Mouse (Mus musculus) heart, adult 2 months (tissue): ENCODE data around the gene Hic1. TPM values are rescaled to one million over a fixed set of nuclear protein-coding genes. Genes with fewer than 3 reads are reported as not detected.
"Not testable (repeated sequence)": the region's sequence is repeated elsewhere in the genome, so short reads cannot be mapped to it uniquely, and the experiment has no call there.

Experiments
- DNase-seq, 2 experiments: peaks; one replicate each; pipeline ENCODE4 v3.0.0; 2021
- H3K27ac ChIP-seq: fragments of 200-600 bp; 2 replicates; pipeline ENCODE4 v1.8.1; 2022
- H3K27me3 ChIP-seq: fragments of 200-500 bp; 2 replicates; pipeline ENCODE4 v1.6.1; 2012; ENCODE audit warnings: mild to moderate bottlenecking, low read length, inconsistent platforms, mixed read lengths; ENCODE audit not compliant: control insufficient read depth, insufficient read depth
- H3K36me3 ChIP-seq: fragments of 200-500 bp; 2 replicates; pipeline ENCODE4 v1.6.1; 2012; ENCODE audit warnings: low read length, inconsistent platforms; ENCODE audit not compliant: control insufficient read depth, insufficient read depth
- H3K4me1 ChIP-seq: fragments of 200-500 bp; 2 replicates; pipeline ENCODE4 v1.6.1; 2011; ENCODE audit warnings: low read length; ENCODE audit not compliant: control insufficient read depth, insufficient read depth
- H3K4me3 ChIP-seq: fragments of 200-600 bp; 2 replicates; pipeline ENCODE4 v1.8.1; 2022
- H3K79me2 ChIP-seq: fragments of 200-500 bp; replicated peaks from 2 replicates; pipeline ENCODE4 v1.6.1; 2012; ENCODE audit warnings: mild to moderate bottlenecking, inconsistent platforms, low read length, moderate library complexity, mixed read lengths; ENCODE audit not compliant: control insufficient read depth, insufficient read depth
- H3K9ac ChIP-seq: fragments of 200-500 bp; 2 replicates; pipeline ENCODE4 v1.6.1; 2012; ENCODE audit warnings: low read depth, mild to moderate bottlenecking, control low read depth, inconsistent platforms, low read length, mixed read lengths
- CTCF ChIP-seq: fragments of 200-600 bp; IDR thresholded peaks from 2 replicates; pipeline ENCODE4 v1.8.1; 2022; ENCODE audit warnings: antibody characterized with exemption, mild to moderate bottlenecking, moderate library complexity
- EP300 ChIP-seq: fragments of 200-500 bp; IDR thresholded peaks from 2 replicates; pipeline ENCODE4 v1.6.1; 2011; ENCODE audit warnings: low read depth, low read length, control low read depth; ENCODE audit not compliant: insufficient read depth
- POLR2A ChIP-seq: fragments of 200-500 bp; IDR thresholded peaks from 2 replicates; pipeline ENCODE4 v1.6.1; 2011; ENCODE audit warnings: mild to moderate bottlenecking, low read depth, low read length, control low read depth; ENCODE audit not compliant: insufficient read depth
- WGBS: fragments of 180-500 bp; shearing (Covaris S2); methylation state at CpG from one replicate; pipeline ENCODE4 v1.1.7; 2018; 5-methylcytosine and 5-hydroxymethylcytosine counted together
- intact Hi-C: fragments of 180-260 bp; cut with DNase I; formaldehyde crosslinking; loops from one replicate; pipeline ENCODE4 v1.15.1; 2025
- polyA plus RNA-seq: library from polyadenylated mRNA; depleted of rRNA; stranded (reverse); fragments of >200 nt; gene quantifications from 2 replicates; pipeline ENCODE4 v1.2.3, GENCODE M21; 2012
- total RNA-seq, 2 experiments: library from RNA; stranded (reverse); gene quantifications; 2 replicates each; pipeline ENCODE4 v1.2.3; 2021

The Hic1 gene
- total and polyA plus RNA-seq, 3 experiments, result 12.6 to 15.5 (median 13.6) TPM

GRCm38 (mm10) chr11:75183917-75184570 lies 14.7 kb upstream of the Hic1 start:
- Histone ChIP-seq H3K4me1 (peaks cover 4% of the 10 kb centered on the region), H3K27ac (no peak overlapping the region), H3K79me2 (no peaks in the 10 kb centered on the region), H3K27me3 (no peaks in the 10 kb centered on the region), H3K36me3 (no peaks in the 10 kb centered on the region), H3K4me3 (no peak overlapping the region), H3K9ac (no peak overlapping the region)
- 80% methylated on average over 2 of the region's 2 CpGs for WGBS
- no peak for TF ChIP-seq EP300
- TF ChIP-seq CTCF, result no peak
- no peak for TF ChIP-seq POLR2A
- intact Hi-C loops, result loop anchor here (5.0 kb wide), 1 partner anchor 388 kb away; no protein-coding TSS in a partner anchor
- peak in 1 of 2 experiments; percentile 12 for DNase-seq

- Histone ChIP-seq H3K79me2 (no peaks in the 10 kb centered on the region), H3K27me3 (no peaks in the 10 kb centered on the region), H3K27ac (peak within 1 kb of the TSS; percentile 88), H3K36me3 (no peaks in the 10 kb centered on the region), H3K9ac (peak within 1 kb of the TSS; percentile 87), H3K4me1 (peaks cover 5% of the 10 kb centered on the region), H3K4me3 (peak within 1 kb of the TSS; percentile 79)
- intact Hi-C loops, result loop anchor here (1.0 to 5.0 kb wide), 2 partner anchors 113 to 251 kb away; partner anchors contain the start of genes Smg6 and Srr
- TF ChIP-seq POLR2A, result peak; percentile 81
- TF ChIP-seq CTCF, result no peak; the same call in 1 of the 2 replicates
- 0 out of 2 replicates have a peak, but pooled peaks have one; percentile 7 for TF ChIP-seq EP300
- DNase-seq, result peak; percentile 91
- 1% methylated on average over 33 of the region's 33 CpGs for WGBS
Measured at GRCm38 (mm10) chr11:75178672-75179208, 9.4 kb upstream of the Hic1 start, which contains the start of gene Ovca2. Ovca2 (minus strand) TSS chr11:75178835.

- no peak for TF ChIP-seq CTCF
- TF ChIP-seq EP300, result no peak
- no peak for TF ChIP-seq POLR2A
- Histone ChIP-seq H3K36me3 (no peaks in the 10 kb centered on the region), H3K4me3 (peak overlapping the region; percentile 79), H3K4me1 (peaks cover 7% of the 10 kb centered on the region), H3K27me3 (no peaks in the 10 kb centered on the region), H3K79me2 (no peaks in the 10 kb centered on the region), H3K27ac (peak overlapping the region; percentile 88), H3K9ac (no peak overlapping the region)
- no peak for DNase-seq
- WGBS, result 50% methylated on average over 12 of the region's 12 CpGs
- intact Hi-C loops, result loop anchor here (1.0 to 5.0 kb wide), 2 partner anchors 113 to 251 kb away; partner anchors contain the start of genes Smg6 and Srr
Measured at GRCm38 (mm10) chr11:75178011-75178410, 8.7 kb upstream of the Hic1 start.

GRCm38 (mm10) chr11:75174574-75174973 lies 5.3 kb upstream of the Hic1 start:
- H3K36me3 ChIP-seq, H3K4me1 ChIP-seq, H3K27ac ChIP-seq, H3K79me2 ChIP-seq, H3K27me3 ChIP-seq, intact Hi-C loops, H3K9ac ChIP-seq, H3K4me3 ChIP-seq, DNase-seq: not testable (repeated sequence)
- WGBS, result 63% methylated on average over 6 of the region's 6 CpGs

- no peak for DNase-seq
- intact Hi-C loops, result no loop called here
- H3K27ac ChIP-seq, result no peak overlapping the region
- no peaks in the 10 kb centered on the region for H3K27me3 ChIP-seq
- peak overlapping the region; percentile 68 for H3K4me3 ChIP-seq
- no peaks in the 10 kb centered on the region for H3K79me2 ChIP-seq
- no peak overlapping the region for H3K9ac ChIP-seq
- WGBS, result 2% methylated on average over 15 of the region's 15 CpGs
- H3K36me3 ChIP-seq, result no peaks in the 10 kb centered on the region
- no peak for TF ChIP-seq CTCF
- TF ChIP-seq POLR2A, result no peak
- no peak for TF ChIP-seq EP300
- peaks cover 7% of the 10 kb centered on the region; the same call in 1 of the 2 replicates for H3K4me1 ChIP-seq
Measured at GRCm38 (mm10) chr11:75173799-75174165, 4.5 kb upstream of the Hic1 start.

GRCm38 (mm10) chr11:75173095-75173798 lies 3.9 kb upstream of the Hic1 start:
- Histone ChIP-seq H3K27ac (no peak overlapping the region), H3K36me3 (no peaks in the 10 kb centered on the region), H3K27me3 (no peaks in the 10 kb centered on the region), H3K4me1 (peaks cover 7% of the 10 kb centered on the region; the same call in 1 of the 2 replicates), H3K79me2 (no peaks in the 10 kb centered on the region), H3K4me3 (peak overlapping the region; percentile 68), H3K9ac (peak overlapping the region; percentile 46)
- peak; percentile 82 to 87 for DNase-seq
- TF ChIP-seq EP300, result no peak
- 0 out of 2 replicates have a peak, but pooled peaks have one; percentile 26 for TF ChIP-seq POLR2A
- no peak for TF ChIP-seq CTCF
- WGBS, result under 1% methylated on average over 70 of the region's 71 CpGs
- intact Hi-C loops, result no loop called here
